Mouse (Mus musculus): ENCODE data around the gene Rbfox3.

- TF ChIP-seq POLR2A (IDR thresholded peaks at IDR 0.05; ENCODE audit: low read depth, low read length) (no peak), CTCF (IDR thresholded peaks at IDR 0.05; ENCODE audit: extremely low read depth, insufficient read length, insufficient replicate concordance, low read depth, low read length) (no peak)
Observed at GRCm38 (mm10) chr11:118629718-118630117, 281.7 kb downstream of the Rbfox3 start.

Measured in small intestine, adult 2 months (tissue).